In the genomic region with DNA sequence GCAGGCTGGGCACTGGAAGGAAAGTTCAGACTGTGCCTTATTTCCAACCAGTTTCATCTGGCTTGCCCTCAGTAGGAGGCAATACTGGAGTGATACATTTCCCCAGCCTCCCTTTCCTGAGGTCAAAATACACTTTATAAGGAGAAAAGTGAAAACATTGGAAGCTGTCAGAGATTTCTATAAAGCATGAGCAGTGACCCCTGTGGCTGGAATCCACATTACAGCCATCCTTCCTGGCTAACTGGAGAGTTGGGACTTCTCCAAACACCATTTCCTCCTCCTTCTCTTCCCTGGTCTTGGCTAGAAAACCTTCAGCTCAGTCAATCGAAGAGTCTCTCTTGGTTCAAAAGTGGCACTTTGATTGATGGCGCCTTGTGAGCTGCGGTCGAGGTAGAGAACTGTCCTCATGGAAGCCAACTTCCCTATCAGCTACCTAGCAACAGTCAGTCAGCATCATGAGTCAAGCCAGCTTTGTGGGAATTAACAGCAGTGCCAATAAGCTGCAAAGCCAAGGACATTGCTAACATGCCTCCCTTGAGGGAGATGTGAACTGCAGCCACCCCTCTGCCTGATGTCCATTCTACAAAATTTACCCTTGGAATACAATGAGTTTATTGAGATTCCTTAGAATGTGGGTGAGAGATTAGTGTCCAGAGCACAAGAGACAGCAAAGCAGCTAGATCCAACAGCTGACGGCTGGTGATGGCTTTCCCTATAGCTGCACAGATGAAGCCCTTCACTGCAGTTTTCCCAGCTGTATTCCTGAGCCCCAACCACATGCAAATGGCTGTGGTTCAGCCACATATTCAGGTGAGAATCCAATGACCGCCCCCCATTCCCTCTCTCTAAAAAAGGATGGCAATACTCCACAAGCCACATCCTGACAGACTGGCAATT, we compare ENCODE assay signal across 9 mouse cellular contexts. TPM values are rescaled to one million over a fixed set of nuclear protein-coding genes. Genes with fewer than 3 reads are reported as not detected.
A peak's percentile ranks its signal among the peaks of the same experiment; 100 is the strongest.
DNase-seq lines count a peak whose midpoint lies in the region; ATAC-seq and TF ChIP-seq lines count a peak whose summit lies in the region.
"Had no signal": no experiment of that assay in that cellular context is flagged by ENCODE, and none has a peak within 500 bp of the region (broad histone marks: within the 10 kb centered on the region; RNA-seq: fewer than 3 reads in every experiment).

No protein-coding gene starts in this region.

- H3K27me3 ChIP-seq in forebrain, embryonic 16.5 days (replicated peaks; ENCODE audit: control insufficient read depth, insufficient read depth, low read length) = no peaks in the 10 kb centered on the region
- H3K27me3 ChIP-seq: limb, embryonic 12.5 days had no signal

- DNase-seq in cerebellum, adult 11-12 months = peak; percentile 8
- DNase-seq in cerebellum, adult 8-10 months = no peak
- DNase-seq in layer of hippocampus, adult 2 months (ENCODE audit: low spot score in 2 of 2) = no peak
- no peak for DNase-seq in layer of hippocampus, postnatal 25 days (ENCODE audit: extremely low spot score in 1 of 2, low spot score in 1 of 2)
- peak; percentile 17 for DNase-seq in embryo, embryonic 11 days
- peak; percentile 69 to 76 for DNase-seq in kidney, postnatal 4 days

- no peak overlapping the region for H3K9ac ChIP-seq in forebrain, embryonic 16.5 days (replicated peaks; ENCODE audit: low read depth, low read length)
- H3K9ac ChIP-seq: limb, embryonic 12.5 days had no signal

- H3K4me2 ChIP-seq in forebrain, embryonic 16.5 days (ENCODE audit: low read length) = no peak overlapping the region
- H3K4me2 ChIP-seq: limb, embryonic 12.5 days had no signal

- ATAC-seq in erythroid progenitor cell, adult 5-6 weeks (replicated peaks; ENCODE audit: low FRiP score, poor library complexity, severe bottlenecking) = no peak
- no peak for ATAC-seq in forebrain, embryonic 16.5 days

- H3K4me1 ChIP-seq in forebrain, embryonic 16.5 days (replicated peaks; ENCODE audit: control insufficient read depth, insufficient read depth, low read length) = no peaks in the 10 kb centered on the region
- H3K4me1 ChIP-seq: limb, embryonic 12.5 days had no signal

- H3K9me3 ChIP-seq in forebrain, embryonic 16.5 days (ENCODE audit: control insufficient read depth, low read length) = no peaks in the 10 kb centered on the region
- H3K9me3 ChIP-seq: limb, embryonic 12.5 days had no signal

- no peaks in the 10 kb centered on the region for H3K36me3 ChIP-seq in forebrain, embryonic 16.5 days (ENCODE audit: control insufficient read depth, insufficient read depth)
- H3K36me3 ChIP-seq: limb, embryonic 12.5 days had no signal

- H3K27ac ChIP-seq in layer of hippocampus, adult 2 months = peak overlapping the region; percentile 51; the same call in 1 of the 2 replicates
- no peak overlapping the region for H3K27ac ChIP-seq in forebrain, embryonic 16.5 days (ENCODE audit: low read length)
- H3K27ac ChIP-seq: limb, embryonic 12.5 days had no signal

- WGBS in forebrain, embryonic 16.5 days = 77% methylated on average over 6 of the region's 6 CpGs

- no peak overlapping the region for H3K4me3 ChIP-seq in layer of hippocampus, adult 2 months
- H3K4me3 ChIP-seq in forebrain, embryonic 16.5 days (replicated peaks; ENCODE audit: low read length) = no peak overlapping the region
- H3K4me3 ChIP-seq: limb, embryonic 12.5 days had no signal

- peak; percentile 65 for TF ChIP-seq CTCF in layer of hippocampus, adult 2 months (conservative IDR thresholded peaks at IDR 0.05)

RNA-seq across cellular contexts. Expression of gene Gria1, which starts 40.7 kb away (rescaled TPM):
- total RNA-seq in layer of hippocampus, adult 2 months (2021) = 100 to 1,000 TPM; 751 TPM
- 100 to 1,000 TPM; 673 to 728 TPM for total RNA-seq in layer of hippocampus, postnatal 25 days (2021)
- not detected in 2 replicates for total RNA-seq in erythroid progenitor cell, adult 5-6 weeks (2015; ENCODE audit: low replicate concordance)
- total RNA-seq in erythroid progenitor cell, adult 5-6 weeks (2017; ENCODE audit: low replicate concordance) = not detected in 2 replicates
- polyA plus RNA-seq in forebrain, embryonic 16.5 days (2015; fragmentation: Nextera tagmentation; extraction: Ambion mirVana) = 60.5 and 75.1 TPM in 2 replicates

Comparison
In these comparisons a context has a peak if more than half of its experiments do, and no peak if none do; other contexts are left out.
1. DNase-seq: peak in cerebellum, adult 11-12 months (single experiment), embryo, embryonic 11 days (single experiment) and kidney, postnatal 4 days (2 of 2); none in cerebellum, adult 8-10 months (single experiment), layer of hippocampus, adult 2 months (0 of 2) and layer of hippocampus, postnatal 25 days (0 of 2).
2. RNA of gene Gria1, which starts 40.7 kb away (total RNA-seq): 751 TPM in layer of hippocampus, adult 2 months and 673 to 728 TPM in layer of hippocampus, postnatal 25 days; not detected in erythroid progenitor cell, adult 5-6 weeks; every median in the first group is over 100 times any median in the second.